Mouse (Mus musculus) cerebellum, adult 2 months (tissue): ENCODE measurements around the gene Ccdc169. TPM values are rescaled to one million over a fixed set of nuclear protein-coding genes. Genes with fewer than 3 reads are reported as not detected.
A peak's percentile ranks its signal among the peaks of the same experiment; 100 is the strongest.

ENCODE experiments used
- DNase-seq, 2 experiments: peaks; one replicate each; pipeline ENCODE4 v3.0.0; 2021
- H3K27ac ChIP-seq: fragments of 200-500 bp; 2 replicates; pipeline ENCODE4 v1.5.1; 2012; ENCODE audit warnings: low read length, control low read depth, inconsistent platforms; ENCODE audit not compliant: insufficient read depth
- H3K27me3 ChIP-seq: fragments of 200-500 bp; 2 replicates; pipeline ENCODE4 v1.6.1; 2012; ENCODE audit warnings: inconsistent platforms, mild to moderate bottlenecking, low read length, moderate library complexity; ENCODE audit not compliant: control insufficient read depth, insufficient read depth
- H3K4me1 ChIP-seq: fragments of 200-500 bp; 2 replicates; pipeline ENCODE4 v1.6.1; 2011; ENCODE audit warnings: low read length; ENCODE audit not compliant: control insufficient read depth, insufficient read depth
- H3K4me3 ChIP-seq: fragments of 200-500 bp; replicated peaks from 2 replicates; pipeline ENCODE3; 2011; ENCODE audit warnings: mild to moderate bottlenecking, low read depth, low read length, control low read depth; ENCODE audit not compliant: insufficient read depth
- CTCF ChIP-seq: fragments of 200-500 bp; IDR thresholded peaks from 2 replicates; pipeline ENCODE4 v1.5.1; 2011; ENCODE audit warnings: low read depth, mild to moderate bottlenecking, control low read depth, low read length, moderate library complexity, borderline replicate concordance; ENCODE audit not compliant: insufficient read depth
- POLR2A ChIP-seq: fragments of 200-500 bp; IDR thresholded peaks from 2 replicates; pipeline ENCODE4 v1.6.1; 2011; ENCODE audit warnings: low read length, control low read depth, borderline replicate concordance; ENCODE audit not compliant: insufficient read depth
- WGBS: fragments of 180-500 bp; shearing (Covaris S2); methylation state at CpG from one replicate; pipeline ENCODE4 v1.1.7; 2018; 5-methylcytosine and 5-hydroxymethylcytosine counted together
- polyA plus RNA-seq: library from polyadenylated mRNA; depleted of rRNA; stranded (reverse); fragments of >200 nt; gene quantifications from 2 replicates; pipeline ENCODE4 v1.2.3, GENCODE M21; 2012

Gene Ccdc169
- polyA plus RNA-seq, 1 experiment: 0.41 TPM

GRCm38 (mm10) chr3:55151656-55152433 lies 14.7 kb downstream of the Ccdc169 start:
- Histone ChIP-seq H3K27ac (no peak overlapping the region), H3K27me3 (no peaks in the 10 kb centered on the region), H3K4me3 (no peak overlapping the region), H3K4me1 (no peaks in the 10 kb centered on the region)
- TF ChIP-seq POLR2A: no peak
- peak; percentile 61; the same call in 1 of the 2 replicates for TF ChIP-seq CTCF
- DNase-seq: peak; percentile 40 to 56
- WGBS: 38% methylated on average over 7 of the region's 7 CpGs

GRCm38 (mm10) chr3:55152673-55153334 lies 15.7 kb downstream of the Ccdc169 start:
- no peak overlapping the region for H3K4me3 ChIP-seq
- 66% methylated on average over 6 of the region's 6 CpGs for WGBS
- H3K27ac ChIP-seq: no peak overlapping the region
- H3K27me3 ChIP-seq: no peaks in the 10 kb centered on the region
- 0 out of 2 replicates have a peak, but pooled peaks have one; percentile 4 for TF ChIP-seq CTCF
- TF ChIP-seq POLR2A: no peak
- peak in 1 of 2 experiments; percentile 17 for DNase-seq
- no peaks in the 10 kb centered on the region for H3K4me1 ChIP-seq

- H3K4me1 ChIP-seq: no peaks in the 10 kb centered on the region
- H3K4me3 ChIP-seq: no peak overlapping the region
- no peak overlapping the region for H3K27ac ChIP-seq
These were observed 17.0 kb downstream of the Ccdc169 start for GRCm38 (mm10) chr3:55154163-55154562.

GRCm38 (mm10) chr3:55157413-55157812 lies 20.3 kb downstream of the Ccdc169 start:
- TF ChIP-seq POLR2A (no peak), CTCF (no peak)
- H3K27ac ChIP-seq: no peak overlapping the region
- H3K4me3 ChIP-seq: no peak overlapping the region
- DNase-seq: no peak
- no peaks in the 10 kb centered on the region for H3K27me3 ChIP-seq
- no peaks in the 10 kb centered on the region for H3K4me1 ChIP-seq
- 23% methylated on average over 5 of the region's 5 CpGs for WGBS

More at GRCm38 (mm10) chr3:55154163-55154562, 17.0 kb downstream of the Ccdc169 start:
- no peak for DNase-seq
- no peak for TF ChIP-seq POLR2A
- TF ChIP-seq CTCF: no peak
- H3K27me3 ChIP-seq: no peaks in the 10 kb centered on the region
- 80% methylated on average over 7 of the region's 7 CpGs for WGBS

GRCm38 (mm10) chr3:55161144-55161543 lies 24.0 kb downstream of the Ccdc169 start:
- H3K4me3 ChIP-seq: no peak overlapping the region
- no peak for DNase-seq
- H3K27ac ChIP-seq: no peak overlapping the region
- H3K27me3 ChIP-seq: no peaks in the 10 kb centered on the region
- no peak for TF ChIP-seq CTCF
- TF ChIP-seq POLR2A: no peak
- H3K4me1 ChIP-seq: no peaks in the 10 kb centered on the region
- 44% methylated on average over 7 of the region's 7 CpGs for WGBS

- WGBS: 50% methylated on average over 4 of the region's 4 CpGs
- TF ChIP-seq POLR2A: no peak
- H3K27me3 ChIP-seq: no peaks in the 10 kb centered on the region
- H3K4me1 ChIP-seq: no peaks in the 10 kb centered on the region
- no peak overlapping the region for H3K4me3 ChIP-seq
- no peak for DNase-seq
- no peak overlapping the region for H3K27ac ChIP-seq
These were observed 26.4 kb downstream of the Ccdc169 start for GRCm38 (mm10) chr3:55163510-55163909.

GRCm38 (mm10) chr3:55172478-55172877 lies 35.3 kb downstream of the Ccdc169 start:
- DNase-seq: no peak
- 67% methylated on average over 3 of the region's 3 CpGs for whole genome bisulfite sequencing
- Histone ChIP-seq H3K27me3 (no peaks in the 10 kb centered on the region), H3K4me1 (no peaks in the 10 kb centered on the region), H3K4me3 (no peak overlapping the region), H3K27ac (no peak overlapping the region)
- TF ChIP-seq CTCF (no peak), POLR2A (no peak)

GRCm38 (mm10) chr3:55177271-55177670 lies 40.1 kb downstream of the Ccdc169 start:
- Histone ChIP-seq H3K27me3 (no peaks in the 10 kb centered on the region), H3K4me3 (no peak overlapping the region), H3K27ac (no peak overlapping the region), H3K4me1 (no peaks in the 10 kb centered on the region)
- TF ChIP-seq CTCF (no peak), POLR2A (no peak)
- 13% methylated on average over 6 of the region's 6 CpGs for WGBS
- no peak for DNase-seq
